Mouse (Mus musculus): ENCODE data around the gene Hpcal4. TPM values are rescaled to one million over a fixed set of nuclear protein-coding genes. Genes with fewer than 3 reads are reported as not detected.
A peak's percentile ranks its signal among the peaks of the same experiment; 100 is the strongest.

Hpcal4 gene
- polyA plus RNA-seq (2014; fragmentation: Nextera tagmentation; extraction: Ambion mirVana), result 0.38 and 0.94 TPM in 2 replicates

GRCm38 (mm10) chr4:123182328-123183238, at the start of gene Hpcal4:
TSS of gene Hpcal4 (plus strand) at chr4:123183227.
- 1% methylated on average over 44 of the region's 44 CpGs for WGBS
- Histone ChIP-seq H3K36me3 (ENCODE audit: control insufficient read depth, insufficient read depth, low read length) (no peaks in the 10 kb centered on the region), H3K9ac (ENCODE audit: low read length) (peak within 1 kb of the TSS; percentile 34), H3K4me1 (ENCODE audit: control insufficient read depth, insufficient read depth, low read length) (peaks cover 7% of the 10 kb centered on the region), H3K27ac (ENCODE audit: low read depth, low read length) (no peak within 1 kb of the TSS), H3K4me2 (peak within 1 kb of the TSS; percentile 80), H3K27me3 (ENCODE audit: control insufficient read depth, insufficient read depth, low read length) (peaks cover 38% of the 10 kb centered on the region), H3K9me3 (ENCODE audit: control insufficient read depth, low read length) (no peaks in the 10 kb centered on the region), H3K4me3 (ENCODE audit: low read depth, low read length) (peak within 1 kb of the TSS; percentile 25)
- peak; percentile 94 for DNase-seq (ENCODE audit: low spot score, missing footprints)
- ATAC-seq (ENCODE audit: low FRiP score), result peak; percentile 56

- Histone ChIP-seq H3K9me3 (ENCODE audit: control insufficient read depth, low read length) (no peaks in the 10 kb centered on the region), H3K4me3 (ENCODE audit: low read depth, low read length) (no peak overlapping the region), H3K27ac (ENCODE audit: low read depth, low read length) (no peak overlapping the region), H3K27me3 (ENCODE audit: control insufficient read depth, insufficient read depth, low read length) (no peaks in the 10 kb centered on the region), H3K4me1 (ENCODE audit: control insufficient read depth, insufficient read depth, low read length) (peaks cover 11% of the 10 kb centered on the region), H3K36me3 (ENCODE audit: control insufficient read depth, insufficient read depth, low read length) (peaks cover 5% of the 10 kb centered on the region), H3K4me2 (no peak overlapping the region), H3K9ac (ENCODE audit: low read length) (no peak overlapping the region)
- ATAC-seq (ENCODE audit: low FRiP score) (no peak), DNase-seq (ENCODE audit: low spot score, missing footprints) (peak; percentile 62)
- WGBS, result 91% methylated on average over 3 of the region's 3 CpGs
Observed at GRCm38 (mm10) chr4:123137551-123137950, 45.5 kb upstream of the Hpcal4 start.

GRCm38 (mm10) chr4:123139513-123140154, 43.4 kb upstream of the Hpcal4 start, which contains the start of gene Ppie:
TSS of gene Ppie (minus strand) at chr4:123139951.
- H3K36me3 ChIP-seq (ENCODE audit: control insufficient read depth, insufficient read depth, low read length), result peaks cover 5% of the 10 kb centered on the region
- ATAC-seq (ENCODE audit: low FRiP score) (peak; percentile 97), DNase-seq (ENCODE audit: low spot score, missing footprints) (peak; percentile 98)
- H3K9me3 ChIP-seq (ENCODE audit: control insufficient read depth, low read length), result no peaks in the 10 kb centered on the region
- peak within 1 kb of the TSS; percentile 78 for H3K4me3 ChIP-seq (ENCODE audit: low read depth, low read length)
- H3K27ac ChIP-seq (ENCODE audit: low read depth, low read length), result peak within 1 kb of the TSS; percentile 63
- H3K27me3 ChIP-seq (ENCODE audit: control insufficient read depth, insufficient read depth, low read length), result no peaks in the 10 kb centered on the region
- H3K4me1 ChIP-seq (ENCODE audit: control insufficient read depth, insufficient read depth, low read length), result peaks cover 11% of the 10 kb centered on the region
- H3K4me2 ChIP-seq, result peak within 1 kb of the TSS; percentile 89
- 1% methylated on average over 34 of the region's 34 CpGs for WGBS
- H3K9ac ChIP-seq (ENCODE audit: low read length), result peak within 1 kb of the TSS; percentile 76

GRCm38 (mm10) chr4:123147446-123148150, 35.4 kb upstream of the Hpcal4 start:
- no peak for DNase-seq (ENCODE audit: low spot score, missing footprints)

GRCm38 (mm10) chr4:123152003-123152402, 31.0 kb upstream of the Hpcal4 start:
- Histone ChIP-seq H3K4me3 (ENCODE audit: low read depth, low read length) (no peak overlapping the region), H3K9ac (ENCODE audit: low read length) (no peak overlapping the region), H3K9me3 (ENCODE audit: control insufficient read depth, low read length) (no peaks in the 10 kb centered on the region), H3K27ac (ENCODE audit: low read depth, low read length) (no peak overlapping the region), H3K36me3 (ENCODE audit: control insufficient read depth, insufficient read depth, low read length) (no peaks in the 10 kb centered on the region), H3K4me1 (ENCODE audit: control insufficient read depth, insufficient read depth, low read length) (no peaks in the 10 kb centered on the region), H3K27me3 (ENCODE audit: control insufficient read depth, insufficient read depth, low read length) (no peaks in the 10 kb centered on the region; the same call in 1 of the 2 replicates), H3K4me2 (no peak overlapping the region)
- DNase-seq (ENCODE audit: low spot score, missing footprints) (no peak), ATAC-seq (ENCODE audit: low FRiP score) (no peak)
- 75% methylated on average over 4 of the region's 4 CpGs for WGBS

More at GRCm38 (mm10) chr4:123147446-123148150, 35.4 kb upstream of the Hpcal4 start:
- Histone ChIP-seq H3K9ac (ENCODE audit: low read length) (no peak overlapping the region), H3K4me1 (ENCODE audit: control insufficient read depth, insufficient read depth, low read length) (no peaks in the 10 kb centered on the region), H3K36me3 (ENCODE audit: control insufficient read depth, insufficient read depth, low read length) (no peaks in the 10 kb centered on the region), H3K27ac (ENCODE audit: low read depth, low read length) (no peak overlapping the region), H3K4me3 (ENCODE audit: low read depth, low read length) (no peak overlapping the region), H3K27me3 (ENCODE audit: control insufficient read depth, insufficient read depth, low read length) (no peaks in the 10 kb centered on the region; the same call in 1 of the 2 replicates), H3K4me2 (no peak overlapping the region), H3K9me3 (ENCODE audit: control insufficient read depth, low read length) (no peaks in the 10 kb centered on the region)
- WGBS, result 81% methylated on average over 5 of the region's 5 CpGs
- ATAC-seq (ENCODE audit: low FRiP score), result no peak

- Histone ChIP-seq H3K36me3 (ENCODE audit: control insufficient read depth, insufficient read depth, low read length) (no peaks in the 10 kb centered on the region), H3K9ac (ENCODE audit: low read length) (no peak overlapping the region), H3K4me2 (no peak overlapping the region), H3K27ac (ENCODE audit: low read depth, low read length) (no peak overlapping the region), H3K27me3 (ENCODE audit: control insufficient read depth, insufficient read depth, low read length) (no peaks in the 10 kb centered on the region), H3K9me3 (ENCODE audit: control insufficient read depth, low read length) (no peaks in the 10 kb centered on the region), H3K4me3 (ENCODE audit: low read depth, low read length) (no peak overlapping the region), H3K4me1 (ENCODE audit: control insufficient read depth, insufficient read depth, low read length) (no peaks in the 10 kb centered on the region)
- ATAC-seq (ENCODE audit: low FRiP score) (no peak), DNase-seq (ENCODE audit: low spot score, missing footprints) (no peak)
- 63% methylated on average over 5 of the region's 5 CpGs for WGBS
Observed at GRCm38 (mm10) chr4:123152976-123153375, 30.1 kb upstream of the Hpcal4 start.

GRCm38 (mm10) chr4:123155004-123155403, 28.0 kb upstream of the Hpcal4 start:
- H3K9ac ChIP-seq (ENCODE audit: low read length), result no peak overlapping the region
- no peak for ATAC-seq (ENCODE audit: low FRiP score)
- H3K27ac ChIP-seq (ENCODE audit: low read depth, low read length), result no peak overlapping the region
- no peaks in the 10 kb centered on the region for H3K9me3 ChIP-seq (ENCODE audit: control insufficient read depth, low read length)
- H3K4me2 ChIP-seq, result no peak overlapping the region
- no peaks in the 10 kb centered on the region for H3K36me3 ChIP-seq (ENCODE audit: control insufficient read depth, insufficient read depth, low read length)
- H3K4me1 ChIP-seq (ENCODE audit: control insufficient read depth, insufficient read depth, low read length), result no peaks in the 10 kb centered on the region
- DNase-seq (ENCODE audit: low spot score, missing footprints), result peak; percentile 89
- H3K27me3 ChIP-seq (ENCODE audit: control insufficient read depth, insufficient read depth, low read length), result no peaks in the 10 kb centered on the region
- H3K4me3 ChIP-seq (ENCODE audit: low read depth, low read length), result no peak overlapping the region
- WGBS, result 29% methylated on average over 4 of the region's 4 CpGs

- 71% methylated on average over 2 of the region's 2 CpGs for whole genome bisulfite sequencing
Observed at GRCm38 (mm10) chr4:123155427-123155826, 27.6 kb upstream of the Hpcal4 start.

More at GRCm38 (mm10) chr4:123155427-123155826, 27.6 kb upstream of the Hpcal4 start:
- DNase-seq (ENCODE audit: low spot score, missing footprints) (no peak), ATAC-seq (ENCODE audit: low FRiP score) (no peak)
- H3K36me3 ChIP-seq (ENCODE audit: control insufficient read depth, insufficient read depth, low read length), result no peaks in the 10 kb centered on the region
- no peak overlapping the region for H3K4me3 ChIP-seq (ENCODE audit: low read depth, low read length)
- no peak overlapping the region for H3K9ac ChIP-seq (ENCODE audit: low read length)
- no peak overlapping the region for H3K4me2 ChIP-seq
- H3K27ac ChIP-seq (ENCODE audit: low read depth, low read length), result no peak overlapping the region
- H3K27me3 ChIP-seq (ENCODE audit: control insufficient read depth, insufficient read depth, low read length), result no peaks in the 10 kb centered on the region
- H3K4me1 ChIP-seq (ENCODE audit: control insufficient read depth, insufficient read depth, low read length), result no peaks in the 10 kb centered on the region
- H3K9me3 ChIP-seq (ENCODE audit: control insufficient read depth, low read length), result no peaks in the 10 kb centered on the region
